Mouse (Mus musculus): ENCODE results near the gene Siae. TPM values are rescaled to one million over a fixed set of nuclear protein-coding genes. Genes with fewer than 3 reads are reported as not detected.

Siae gene
- polyA plus RNA-seq, 1 experiment, result 8.0 TPM

DNA sequence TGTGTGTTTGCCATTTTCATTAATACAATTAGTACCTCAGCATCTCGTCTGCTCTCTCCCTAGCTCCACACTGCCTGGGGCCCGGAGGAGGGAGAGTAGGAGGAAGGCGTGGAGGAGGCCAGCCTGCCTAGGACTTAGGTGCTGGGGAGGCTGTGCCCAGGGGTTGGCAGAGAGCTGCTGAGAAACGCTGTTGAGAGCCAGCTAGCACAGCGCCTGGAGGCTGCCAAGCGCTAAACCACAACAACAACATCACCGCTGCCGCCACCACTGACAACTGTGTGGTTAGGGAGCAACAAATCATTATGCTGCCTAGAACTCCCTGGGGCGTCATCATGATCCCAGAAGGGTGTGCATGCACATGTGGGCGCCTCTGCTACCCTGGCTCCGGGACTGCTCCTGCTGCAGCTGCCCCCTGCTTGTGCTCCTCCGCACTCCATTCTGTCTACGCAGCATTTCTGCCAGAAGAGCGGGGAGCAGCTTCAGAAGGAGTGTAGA is 21.0 kb downstream of the Siae start:
- no peaks in the 10 kb centered on the region for H3K36me3 ChIP-seq (ENCODE audit: control insufficient read depth, insufficient read depth, low read length)
- H3K27me3 ChIP-seq (ENCODE audit: control insufficient read depth, insufficient read depth, low read length), result no peaks in the 10 kb centered on the region; the same call in 1 of the 2 replicates
- H3K4me3 ChIP-seq (ENCODE audit: low read depth, low read length), result no peak overlapping the region
- H3K27ac ChIP-seq (ENCODE audit: insufficient read depth, low read depth, low read length), result no peak overlapping the region
- H3K4me1 ChIP-seq (ENCODE audit: control insufficient read depth, insufficient read depth, insufficient read length, low read length), result no peaks in the 10 kb centered on the region
- TF ChIP-seq POLR2A (IDR thresholded peaks at IDR 0.05; ENCODE audit: low read depth, low read length) (no peak), CTCF (IDR thresholded peaks at IDR 0.05; ENCODE audit: extremely low read depth, insufficient read length, insufficient replicate concordance, low read depth, low read length) (no peak)
- WGBS, result 56% methylated on average over 14 of the region's 14 CpGs

DNA sequence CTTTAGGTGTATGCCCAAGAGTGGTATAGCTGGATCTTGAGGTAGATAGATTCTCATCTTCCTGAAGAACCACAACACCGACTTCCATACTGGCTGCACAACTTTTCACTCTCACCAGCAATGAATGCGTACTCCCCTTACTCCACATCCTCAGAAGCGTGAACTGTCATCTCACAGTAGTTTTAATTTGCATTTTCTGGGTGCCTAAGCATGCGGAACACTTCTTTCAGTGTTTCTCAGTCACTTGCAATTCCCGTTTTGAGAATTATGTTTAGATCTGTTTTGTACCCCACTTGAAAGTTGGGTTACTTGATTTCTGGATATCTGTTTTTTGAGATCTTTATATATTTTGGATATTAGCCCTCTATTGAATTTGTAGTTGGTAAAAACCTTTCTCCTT is 28.1 kb downstream of the Siae start:
- H3K4me1 ChIP-seq (ENCODE audit: control insufficient read depth, insufficient read depth, insufficient read length, low read length), result no peaks in the 10 kb centered on the region
- WGBS, result 86% methylated on average over 5 of the region's 5 CpGs
- H3K36me3 ChIP-seq (ENCODE audit: control insufficient read depth, insufficient read depth, low read length), result no peaks in the 10 kb centered on the region
- H3K27ac ChIP-seq (ENCODE audit: insufficient read depth, low read depth, low read length), result no peak overlapping the region
- H3K4me3 ChIP-seq (ENCODE audit: low read depth, low read length), result no peak overlapping the region
- H3K27me3 ChIP-seq (ENCODE audit: control insufficient read depth, insufficient read depth, low read length), result no peaks in the 10 kb centered on the region
- TF ChIP-seq POLR2A (IDR thresholded peaks at IDR 0.05; ENCODE audit: low read depth, low read length) (no peak), CTCF (IDR thresholded peaks at IDR 0.05; ENCODE audit: extremely low read depth, insufficient read length, insufficient replicate concordance, low read depth, low read length) (no peak)

DNA sequence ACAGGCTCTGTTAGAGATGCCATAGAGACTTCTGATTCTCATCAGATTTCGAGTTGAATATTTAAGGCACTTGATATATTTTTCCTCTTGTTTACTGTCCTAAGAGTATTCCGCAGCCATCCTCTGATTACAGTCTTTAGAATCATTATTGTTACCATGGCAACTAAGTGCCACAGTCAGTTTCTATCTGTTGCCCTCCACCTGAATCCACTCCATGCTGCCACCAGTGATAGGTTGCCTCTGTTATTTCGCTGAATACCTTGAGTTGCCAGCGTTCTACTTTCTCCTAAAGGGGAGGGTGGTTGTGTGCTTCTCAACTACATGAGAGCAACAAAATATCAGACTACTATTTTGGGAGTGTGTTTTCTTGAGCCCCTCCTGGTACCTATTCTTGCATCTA is 31.2 kb downstream of the Siae start:
- TF ChIP-seq POLR2A (IDR thresholded peaks at IDR 0.05; ENCODE audit: low read depth, low read length), result no peak
- no peak for TF ChIP-seq CTCF (IDR thresholded peaks at IDR 0.05; ENCODE audit: extremely low read depth, insufficient read length, insufficient replicate concordance, low read depth, low read length)
- 76% methylated on average over 4 of the region's 4 CpGs for WGBS
- no peak overlapping the region for H3K4me3 ChIP-seq (ENCODE audit: low read depth, low read length)
- no peaks in the 10 kb centered on the region for H3K27me3 ChIP-seq (ENCODE audit: control insufficient read depth, insufficient read depth, low read length)
- H3K27ac ChIP-seq (ENCODE audit: insufficient read depth, low read depth, low read length), result no peak overlapping the region
- no peaks in the 10 kb centered on the region for H3K36me3 ChIP-seq (ENCODE audit: control insufficient read depth, insufficient read depth, low read length)
- H3K4me1 ChIP-seq (ENCODE audit: control insufficient read depth, insufficient read depth, insufficient read length, low read length), result no peaks in the 10 kb centered on the region

DNA sequence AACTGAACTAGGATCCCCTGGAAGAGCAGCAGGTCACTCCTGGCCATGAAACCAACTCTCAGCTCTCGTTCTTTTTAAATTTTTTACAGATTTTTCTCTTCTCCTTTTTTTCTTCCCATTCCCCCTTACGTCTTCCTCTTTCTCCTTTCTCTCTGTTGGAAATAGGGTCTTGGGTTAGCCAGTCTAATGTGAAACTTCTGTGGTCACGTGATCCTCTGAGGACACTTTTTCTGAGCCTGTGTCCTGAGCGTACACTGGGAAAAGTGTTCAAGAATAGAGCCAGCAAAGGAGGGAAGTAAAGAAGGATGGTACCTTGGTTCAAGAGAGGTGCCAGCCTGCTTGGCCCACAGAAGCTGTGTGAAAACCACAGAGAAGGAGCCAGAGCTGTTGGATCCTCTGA is 34.9 kb downstream of the Siae start:
- H3K27ac ChIP-seq (ENCODE audit: insufficient read depth, low read depth, low read length), result no peak overlapping the region
- WGBS, result 81% methylated on average over 4 of the region's 4 CpGs
- TF ChIP-seq CTCF (IDR thresholded peaks at IDR 0.05; ENCODE audit: extremely low read depth, insufficient read length, insufficient replicate concordance, low read depth, low read length), result no peak
- TF ChIP-seq POLR2A (IDR thresholded peaks at IDR 0.05; ENCODE audit: low read depth, low read length), result no peak
- no peaks in the 10 kb centered on the region for H3K4me1 ChIP-seq (ENCODE audit: control insufficient read depth, insufficient read depth, insufficient read length, low read length)
- H3K36me3 ChIP-seq (ENCODE audit: control insufficient read depth, insufficient read depth, low read length), result no peaks in the 10 kb centered on the region
- no peak overlapping the region for H3K4me3 ChIP-seq (ENCODE audit: low read depth, low read length)
- no peaks in the 10 kb centered on the region for H3K27me3 ChIP-seq (ENCODE audit: control insufficient read depth, insufficient read depth, low read length)

DNA sequence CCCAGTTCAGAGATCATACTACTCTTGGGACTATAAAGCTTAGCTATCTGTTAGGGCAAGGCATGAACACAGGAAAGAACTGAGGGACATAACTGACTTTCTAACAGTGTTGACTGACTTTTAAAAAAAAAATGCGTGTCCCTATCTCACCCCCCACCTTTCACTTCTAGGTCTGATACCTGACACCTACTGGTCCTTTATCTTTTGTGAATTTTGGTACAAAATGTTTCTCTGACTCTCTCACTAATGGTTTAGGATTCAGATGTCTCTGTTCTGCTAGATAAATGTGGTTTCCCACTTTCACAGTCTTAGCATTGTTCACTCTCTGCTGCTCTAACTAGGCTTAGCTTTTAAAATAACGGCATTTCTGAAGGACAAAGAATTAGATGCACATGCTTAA is 36.5 kb downstream of the Siae start:
- no peaks in the 10 kb centered on the region for H3K36me3 ChIP-seq (ENCODE audit: control insufficient read depth, insufficient read depth, low read length)
- no peak overlapping the region for H3K4me3 ChIP-seq (ENCODE audit: low read depth, low read length)
- TF ChIP-seq POLR2A (IDR thresholded peaks at IDR 0.05; ENCODE audit: low read depth, low read length) (no peak), CTCF (IDR thresholded peaks at IDR 0.05; ENCODE audit: extremely low read depth, insufficient read length, insufficient replicate concordance, low read depth, low read length) (no peak)
- H3K4me1 ChIP-seq (ENCODE audit: control insufficient read depth, insufficient read depth, insufficient read length, low read length), result no peaks in the 10 kb centered on the region
- WGBS, result 75% methylated on average over 2 of the region's 2 CpGs
- H3K27me3 ChIP-seq (ENCODE audit: control insufficient read depth, insufficient read depth, low read length), result no peaks in the 10 kb centered on the region
- no peak overlapping the region for H3K27ac ChIP-seq (ENCODE audit: insufficient read depth, low read depth, low read length)

DNA sequence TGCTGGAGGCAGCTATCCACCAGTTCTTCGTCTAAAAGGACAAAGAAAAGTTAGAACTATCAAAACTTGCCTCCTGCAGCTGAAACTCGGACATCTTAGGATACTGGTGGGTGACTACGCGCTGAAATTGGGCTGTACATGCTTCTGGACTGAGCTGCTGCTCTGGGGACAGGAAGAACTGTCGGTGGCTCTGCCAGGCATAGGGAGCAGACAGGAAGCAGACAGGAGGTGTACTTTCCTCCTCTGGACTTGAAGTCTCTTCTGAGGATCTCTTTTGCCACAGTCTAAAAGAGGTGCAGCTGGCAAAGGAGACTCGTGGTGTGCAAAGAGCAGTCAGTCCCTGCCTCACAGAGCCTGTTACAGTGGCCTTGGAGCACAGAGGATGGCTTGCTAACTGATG is 37.1 kb downstream of the Siae start:
- Histone ChIP-seq H3K27ac (ENCODE audit: insufficient read depth, low read depth, low read length) (no peak overlapping the region), H3K4me1 (ENCODE audit: control insufficient read depth, insufficient read depth, insufficient read length, low read length) (no peaks in the 10 kb centered on the region), H3K4me3 (ENCODE audit: low read depth, low read length) (no peak overlapping the region), H3K27me3 (ENCODE audit: control insufficient read depth, insufficient read depth, low read length) (no peaks in the 10 kb centered on the region), H3K36me3 (ENCODE audit: control insufficient read depth, insufficient read depth, low read length) (no peaks in the 10 kb centered on the region)
- WGBS, result 61% methylated on average over 6 of the region's 6 CpGs
- no peak for TF ChIP-seq CTCF (IDR thresholded peaks at IDR 0.05; ENCODE audit: extremely low read depth, insufficient read length, insufficient replicate concordance, low read depth, low read length)
- no peak for TF ChIP-seq POLR2A (IDR thresholded peaks at IDR 0.05; ENCODE audit: low read depth, low read length)

DNA sequence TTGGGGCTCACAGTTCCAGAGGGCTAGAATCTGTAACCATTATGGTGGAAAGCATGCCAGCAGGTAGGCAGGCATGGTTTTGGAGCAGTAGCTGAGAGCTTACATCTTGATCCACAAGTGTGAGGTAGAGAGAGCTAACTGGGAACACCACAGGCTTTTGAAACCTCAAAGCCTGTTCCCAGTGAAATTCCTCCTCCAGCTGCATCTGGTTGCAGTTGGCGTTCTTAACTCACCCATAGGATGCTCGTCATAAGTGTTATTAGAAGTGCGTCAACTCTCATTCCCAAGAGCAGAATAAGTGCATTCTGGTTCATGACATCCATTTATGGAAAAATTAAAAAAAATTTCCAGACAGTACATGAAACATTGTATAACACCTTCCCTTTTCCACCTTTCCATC is 38.2 kb downstream of the Siae start:
- Histone ChIP-seq H3K27me3 (ENCODE audit: control insufficient read depth, insufficient read depth, low read length) (no peaks in the 10 kb centered on the region), H3K27ac (ENCODE audit: insufficient read depth, low read depth, low read length) (no peak overlapping the region), H3K36me3 (ENCODE audit: control insufficient read depth, insufficient read depth, low read length) (no peaks in the 10 kb centered on the region), H3K4me3 (ENCODE audit: low read depth, low read length) (no peak overlapping the region), H3K4me1 (ENCODE audit: control insufficient read depth, insufficient read depth, insufficient read length, low read length) (no peaks in the 10 kb centered on the region)
- TF ChIP-seq CTCF (IDR thresholded peaks at IDR 0.05; ENCODE audit: extremely low read depth, insufficient read length, insufficient replicate concordance, low read depth, low read length) (no peak), POLR2A (IDR thresholded peaks at IDR 0.05; ENCODE audit: low read depth, low read length) (no peak)
- WGBS, result 87% methylated on average over 3 of the region's 3 CpGs

DNA sequence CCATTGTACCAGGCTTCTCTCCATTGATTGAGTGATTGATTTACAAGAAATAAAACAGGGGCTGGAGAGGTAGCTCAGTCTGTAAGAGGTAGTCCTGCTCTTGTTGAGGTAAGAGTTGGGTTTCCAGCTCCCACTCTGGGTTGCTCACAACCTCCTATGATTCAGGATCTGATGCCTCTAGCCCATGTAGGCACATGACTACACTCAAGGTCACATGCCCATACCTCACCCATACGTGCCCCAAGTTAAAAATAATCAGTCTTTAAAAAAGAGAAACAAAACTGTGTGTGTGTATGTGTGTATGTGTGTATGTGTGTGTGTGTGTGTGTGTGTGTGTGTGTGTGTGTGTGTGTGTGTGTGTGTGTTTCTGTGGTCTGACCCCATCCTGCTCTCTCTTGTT is 40.1 kb downstream of the Siae start:
- H3K4me3 ChIP-seq (ENCODE audit: low read depth, low read length), result no peak overlapping the region
- TF ChIP-seq CTCF (IDR thresholded peaks at IDR 0.05; ENCODE audit: extremely low read depth, insufficient read length, insufficient replicate concordance, low read depth, low read length), result no peak
- TF ChIP-seq POLR2A (IDR thresholded peaks at IDR 0.05; ENCODE audit: low read depth, low read length), result no peak
- H3K27me3 ChIP-seq (ENCODE audit: control insufficient read depth, insufficient read depth, low read length), result no peaks in the 10 kb centered on the region
- H3K4me1 ChIP-seq (ENCODE audit: control insufficient read depth, insufficient read depth, insufficient read length, low read length), result no peaks in the 10 kb centered on the region
- WGBS, result 82% methylated on average over 1 of the region's 1 CpGs
- H3K27ac ChIP-seq (ENCODE audit: insufficient read depth, low read depth, low read length), result no peak overlapping the region
- no peaks in the 10 kb centered on the region for H3K36me3 ChIP-seq (ENCODE audit: control insufficient read depth, insufficient read depth, low read length)
